Mouse (Mus musculus): Measurements from ENCODE around the gene Thsd4. TPM values are rescaled to one million over a fixed set of nuclear protein-coding genes. Genes with fewer than 3 reads are reported as not detected.
"Not testable (repeated sequence)": the region's sequence is repeated elsewhere in the genome, so short reads cannot be mapped to it uniquely, and the experiment has no call there.

The Thsd4 gene
- total RNA-seq, 1 experiment, result 1.6 TPM

DNA sequence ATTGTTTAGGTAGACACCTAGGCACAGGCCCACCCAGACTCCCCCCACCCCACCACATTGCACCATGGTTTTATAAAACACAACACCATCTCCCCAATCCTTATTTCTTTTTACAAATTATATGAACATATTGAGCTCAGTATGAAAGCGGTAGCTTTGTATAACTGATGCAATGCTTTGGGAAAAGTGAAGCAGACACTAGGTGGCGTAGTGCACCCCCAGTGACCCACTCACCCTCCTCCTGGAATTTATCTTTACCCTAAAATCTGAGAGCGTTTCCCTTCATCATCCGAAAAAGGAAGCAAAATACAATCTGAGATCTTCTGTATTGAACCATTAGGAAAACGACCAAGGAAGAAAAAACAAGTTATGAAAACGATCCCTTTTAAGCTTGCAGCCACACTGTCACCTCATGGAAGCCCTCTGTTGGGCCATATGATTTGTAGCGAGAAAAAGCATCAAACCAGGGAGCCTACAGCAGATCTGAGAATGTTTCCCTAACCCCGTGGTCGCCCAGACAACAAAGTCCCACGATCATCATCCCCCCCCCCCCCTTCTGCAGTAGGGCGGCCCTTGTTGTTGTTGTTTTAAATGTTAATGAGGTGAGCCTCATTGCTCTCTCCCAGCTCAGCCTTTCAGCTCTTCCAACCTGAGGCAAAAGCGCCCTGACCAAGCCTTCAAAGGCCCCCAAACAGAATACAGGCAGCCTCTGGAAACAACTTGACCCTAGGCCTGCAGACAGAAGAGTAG, 246.3 kb downstream of the Thsd4 start:
- Histone ChIP-seq H3K9me3 (ENCODE audit: control insufficient read depth, insufficient read depth, low read depth, low read length) (no peaks in the 10 kb centered on the region), H3K36me3 (ENCODE audit: control insufficient read depth, insufficient read depth, low read length, poor library complexity, severe bottlenecking) (no peaks in the 10 kb centered on the region), H3K9ac (ENCODE audit: insufficient read depth, low read depth, low read length, poor library complexity, severe bottlenecking) (no peak overlapping the region), H3K4me3 (ENCODE audit: insufficient read depth in 1 of 2, low read depth in 1 of 2, low read length in 2 of 2, poor library complexity in 1 of 2, severe bottlenecking in 1 of 2) (no peak overlapping the region), H3K27ac (ENCODE audit: insufficient read depth, low read depth, low read length, poor library complexity, severe bottlenecking) (no peak overlapping the region), H3K4me1 (ENCODE audit: control insufficient read depth in 2 of 2, insufficient read depth in 2 of 2, low read length in 2 of 2, poor library complexity in 1 of 2) (no peaks in the 10 kb centered on the region)
- in situ Hi-C loops (cut with MboI; ENCODE audit: low sequenced_read_pairs in 2 of 2, unreplicated experiment in 2 of 2), result no loop called here
- no peak for TF ChIP-seq ZNF384 (IDR thresholded peaks at IDR 0.05; ENCODE audit: low read depth, low read length)
- no peak for TF ChIP-seq CHD2 (IDR thresholded peaks at IDR 0.05; ENCODE audit: low read depth, low read length)
- no peak for TF ChIP-seq ZC3H11A (IDR thresholded peaks at IDR 0.05; ENCODE audit: borderline replicate concordance, low read depth, low read length)
- TF ChIP-seq HCFC1 (IDR thresholded peaks at IDR 0.05; ENCODE audit: borderline replicate concordance, insufficient read depth, low read length), result no peak
- TF ChIP-seq MAFK (IDR thresholded peaks at IDR 0.05; ENCODE audit: insufficient read depth, low read depth, low read length), result no peak
- no peak for DNase-seq (ENCODE audit: low read depth, low spot score)

DNA sequence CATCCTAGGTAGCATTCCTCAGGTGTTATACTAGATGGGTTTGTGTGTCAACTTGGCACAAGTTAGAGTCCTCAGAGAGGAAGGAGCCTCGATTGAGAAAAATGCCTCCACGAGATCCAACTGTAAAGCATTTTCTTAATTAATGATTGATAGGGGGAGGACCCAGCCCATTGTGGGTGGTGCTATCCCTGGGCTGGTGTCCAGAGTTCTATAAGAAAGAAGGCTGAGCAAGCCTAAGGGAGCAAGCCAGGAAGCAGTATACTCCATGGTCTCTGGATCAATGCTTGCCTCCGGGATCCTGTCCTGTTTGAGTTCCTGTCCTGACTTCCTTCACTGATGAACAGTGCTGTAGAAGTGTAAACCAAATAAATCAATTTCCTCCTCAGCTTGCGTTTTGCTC, 247.3 kb downstream of the Thsd4 start:
- H3K9me3 ChIP-seq (ENCODE audit: control insufficient read depth, insufficient read depth, low read depth, low read length), result no peaks in the 10 kb centered on the region
- no peaks in the 10 kb centered on the region for H3K4me1 ChIP-seq (ENCODE audit: control insufficient read depth in 2 of 2, insufficient read depth in 2 of 2, low read length in 2 of 2, poor library complexity in 1 of 2)
- no peak overlapping the region for H3K27ac ChIP-seq (ENCODE audit: insufficient read depth, low read depth, low read length, poor library complexity, severe bottlenecking)
- in situ Hi-C loops (cut with MboI; ENCODE audit: low sequenced_read_pairs in 2 of 2, unreplicated experiment in 2 of 2), result no loop called here
- H3K9ac ChIP-seq (ENCODE audit: insufficient read depth, low read depth, low read length, poor library complexity, severe bottlenecking), result no peak overlapping the region
- no peaks in the 10 kb centered on the region for H3K36me3 ChIP-seq (ENCODE audit: control insufficient read depth, insufficient read depth, low read length, poor library complexity, severe bottlenecking)
- TF ChIP-seq HCFC1 (IDR thresholded peaks at IDR 0.05; ENCODE audit: borderline replicate concordance, insufficient read depth, low read length), result no peak
- TF ChIP-seq CHD2 (IDR thresholded peaks at IDR 0.05; ENCODE audit: low read depth, low read length), result no peak
- no peak for TF ChIP-seq MAFK (IDR thresholded peaks at IDR 0.05; ENCODE audit: insufficient read depth, low read depth, low read length)
- no peak for TF ChIP-seq ZC3H11A (IDR thresholded peaks at IDR 0.05; ENCODE audit: borderline replicate concordance, low read depth, low read length)
- no peak for TF ChIP-seq ZNF384 (IDR thresholded peaks at IDR 0.05; ENCODE audit: low read depth, low read length)
- H3K4me3 ChIP-seq (ENCODE audit: insufficient read depth in 1 of 2, low read depth in 1 of 2, low read length in 2 of 2, poor library complexity in 1 of 2, severe bottlenecking in 1 of 2), result no peak overlapping the region
- DNase-seq (ENCODE audit: low read depth, low spot score), result no peak

GRCm38 (mm10) chr9:60272345-60272744, 249.5 kb downstream of the Thsd4 start:
- in situ Hi-C loops (cut with MboI; ENCODE audit: low sequenced_read_pairs in 2 of 2, unreplicated experiment in 2 of 2), result not testable (repeated sequence)
- peak overlapping the region; percentile 64; the same call in 1 of the 2 replicates for H3K9ac ChIP-seq (ENCODE audit: insufficient read depth, low read depth, low read length, poor library complexity, severe bottlenecking)

DNA sequence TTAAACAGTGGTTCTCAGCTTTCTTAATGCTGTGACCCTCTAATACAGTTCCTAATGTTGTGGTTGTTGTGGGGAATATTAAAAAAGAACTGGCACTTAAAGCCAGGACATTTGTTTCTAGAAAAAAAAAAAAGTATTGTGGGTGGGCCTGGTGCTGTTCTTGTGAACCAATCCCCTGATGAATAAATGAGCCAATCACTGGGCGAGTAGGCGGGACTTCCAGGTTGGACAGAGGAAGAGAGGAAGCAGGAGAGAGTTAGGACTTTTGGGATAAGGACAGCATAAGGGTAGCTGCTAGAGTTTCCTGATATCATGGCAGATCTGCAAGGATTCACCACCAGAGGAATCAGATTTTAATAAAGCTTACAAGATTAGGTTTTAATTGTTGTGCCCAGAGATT, 249.9 kb downstream of the Thsd4 start:
- Histone ChIP-seq H3K4me3 (ENCODE audit: insufficient read depth in 1 of 2, low read depth in 1 of 2, low read length in 2 of 2, poor library complexity in 1 of 2, severe bottlenecking in 1 of 2) (peak overlapping the region; percentile 53 to 75), H3K9me3 (ENCODE audit: control insufficient read depth, insufficient read depth, low read depth, low read length) (no peaks in the 10 kb centered on the region), H3K36me3 (ENCODE audit: control insufficient read depth, insufficient read depth, low read length, poor library complexity, severe bottlenecking) (no peaks in the 10 kb centered on the region), H3K4me1 (ENCODE audit: control insufficient read depth in 2 of 2, insufficient read depth in 2 of 2, low read length in 2 of 2, poor library complexity in 1 of 2) (no peaks in the 10 kb centered on the region), H3K27ac (ENCODE audit: insufficient read depth, low read depth, low read length, poor library complexity, severe bottlenecking) (no peak overlapping the region), H3K9ac (ENCODE audit: insufficient read depth, low read depth, low read length, poor library complexity, severe bottlenecking) (peak overlapping the region; percentile 64; the same call in 1 of the 2 replicates)
- peak; percentile 35 for DNase-seq (ENCODE audit: low read depth, low spot score)
- TF ChIP-seq CHD2 (IDR thresholded peaks at IDR 0.05; ENCODE audit: low read depth, low read length) (no peak), ZNF384 (IDR thresholded peaks at IDR 0.05; ENCODE audit: low read depth, low read length) (peak; percentile 93)
- in situ Hi-C loops (cut with MboI; ENCODE audit: low sequenced_read_pairs in 2 of 2, unreplicated experiment in 2 of 2), result no loop called here

More at GRCm38 (mm10) chr9:60272345-60272744, 249.5 kb downstream of the Thsd4 start:
- H3K27ac ChIP-seq (ENCODE audit: insufficient read depth, low read depth, low read length, poor library complexity, severe bottlenecking); H3K4me1 ChIP-seq (ENCODE audit: control insufficient read depth in 2 of 2, insufficient read depth in 2 of 2, low read length in 2 of 2, poor library complexity in 1 of 2); H3K9me3 ChIP-seq (ENCODE audit: control insufficient read depth, insufficient read depth, low read depth, low read length); DNase-seq (ENCODE audit: low read depth, low spot score); H3K36me3 ChIP-seq (ENCODE audit: control insufficient read depth, insufficient read depth, low read length, poor library complexity, severe bottlenecking): not testable (repeated sequence)
- peak overlapping the region; percentile 53 to 75 for H3K4me3 ChIP-seq (ENCODE audit: insufficient read depth in 1 of 2, low read depth in 1 of 2, low read length in 2 of 2, poor library complexity in 1 of 2, severe bottlenecking in 1 of 2)

- H3K4me1 ChIP-seq (ENCODE audit: control insufficient read depth in 2 of 2, insufficient read depth in 2 of 2, low read length in 2 of 2, poor library complexity in 1 of 2), result no peaks in the 10 kb centered on the region
- H3K36me3 ChIP-seq (ENCODE audit: control insufficient read depth, insufficient read depth, low read length, poor library complexity, severe bottlenecking), result no peaks in the 10 kb centered on the region
- no peak for TF ChIP-seq CHD2 (IDR thresholded peaks at IDR 0.05; ENCODE audit: low read depth, low read length)
Observed at GRCm38 (mm10) chr9:60269807-60270206, 252.0 kb downstream of the Thsd4 start.

More at GRCm38 (mm10) chr9:60269807-60270206, 252.0 kb downstream of the Thsd4 start:
- Histone ChIP-seq H3K4me3 (ENCODE audit: insufficient read depth in 1 of 2, low read depth in 1 of 2, low read length in 2 of 2, poor library complexity in 1 of 2, severe bottlenecking in 1 of 2) (no peak overlapping the region), H3K9me3 (ENCODE audit: control insufficient read depth, insufficient read depth, low read depth, low read length) (no peaks in the 10 kb centered on the region), H3K9ac (ENCODE audit: insufficient read depth, low read depth, low read length, poor library complexity, severe bottlenecking) (no peak overlapping the region), H3K27ac (ENCODE audit: insufficient read depth, low read depth, low read length, poor library complexity, severe bottlenecking) (no peak overlapping the region)
- DNase-seq (ENCODE audit: low read depth, low spot score), result no peak
- in situ Hi-C loops (cut with MboI; ENCODE audit: low sequenced_read_pairs in 2 of 2, unreplicated experiment in 2 of 2), result no loop called here
